Mouse (Mus musculus) liver, embryonic 12.5 days (tissue): ENCODE measurements around the gene Tanc1. TPM values are rescaled to one million over a fixed set of nuclear protein-coding genes. Genes with fewer than 3 reads are reported as not detected.

ENCODE experiments used
- ATAC-seq: fragments of 200-750 bp; cut with Nextera tagmentation; 2 replicates; pipeline ENCODE4 v1.8.0; 2017; ENCODE audit warnings: moderate number of reproducible peaks, mild to moderate bottlenecking, moderate library complexity
- H3K27ac ChIP-seq: fragments of 300-500 bp; sonication (generic); 2 replicates; pipeline ENCODE4 v1.5.1; 2016; ENCODE audit warnings: mild to moderate bottlenecking
- H3K27me3 ChIP-seq: fragments of 300-500 bp; sonication (generic); replicated peaks from 2 replicates; pipeline ENCODE4 v1.6.1; 2016; ENCODE audit warnings: mild to moderate bottlenecking, moderate library complexity
- H3K36me3 ChIP-seq: fragments of 300-500 bp; sonication (generic); 2 replicates; pipeline ENCODE4 v1.6.1; 2016; ENCODE audit warnings: mild to moderate bottlenecking, moderate library complexity
- H3K4me1 ChIP-seq: fragments of 300-500 bp; sonication (generic); 2 replicates; pipeline ENCODE4 v1.6.1; 2016
- H3K4me2 ChIP-seq: fragments of 300-500 bp; sonication (generic); 2 replicates; pipeline ENCODE4 v1.6.1; 2016; ENCODE audit warnings: mild to moderate bottlenecking, moderate library complexity
- H3K4me3 ChIP-seq: fragments of 300-500 bp; sonication (generic); 2 replicates; pipeline ENCODE4 v1.5.1; 2016; ENCODE audit warnings: mild to moderate bottlenecking, moderate library complexity
- H3K9ac ChIP-seq: fragments of 300-500 bp; sonication (generic); 2 replicates; pipeline ENCODE4 v1.6.1; 2016; ENCODE audit warnings: mild to moderate bottlenecking, moderate library complexity
- H3K9me3 ChIP-seq: fragments of 300-500 bp; sonication (generic); replicated peaks from 2 replicates; pipeline ENCODE4 v1.6.1; 2016; ENCODE audit warnings: mild to moderate bottlenecking, moderate library complexity
- WGBS: fragments of 180-500 bp; shearing (Covaris S2); methylation state at CpG from one replicate; pipeline ENCODE4 v1.1.7; 2016; ENCODE audit not compliant: insufficient replicate concordance; 5-methylcytosine and 5-hydroxymethylcytosine counted together
- polyA plus RNA-seq: library from polyadenylated mRNA; unstranded; fragments of >200 nt; fragmentation: Nextera tagmentation; extraction: Ambion mirVana; gene quantifications from 2 replicates; pipeline ENCODE4 v1.2.1, GENCODE M21; 2016

Gene Tanc1
- polyA plus RNA-seq, 1 experiment from 2014 or later = 6.8 TPM

GRCm38 (mm10) chr2:59818663-59819062 is 206.8 kb downstream of the Tanc1 start:
- H3K9ac ChIP-seq = no peak overlapping the region
- no peak; the same call in 1 of the 2 replicates for ATAC-seq
- WGBS = 91% methylated on average over 15 of the region's 15 CpGs
- H3K9me3 ChIP-seq = no peaks in the 10 kb centered on the region
- H3K27ac ChIP-seq = no peak overlapping the region
- H3K4me3 ChIP-seq = no peak overlapping the region
- H3K27me3 ChIP-seq = no peaks in the 10 kb centered on the region
- no peaks in the 10 kb centered on the region; the same call in 1 of the 2 replicates for H3K36me3 ChIP-seq
- no peaks in the 10 kb centered on the region for H3K4me1 ChIP-seq
- H3K4me2 ChIP-seq = no peak overlapping the region

GRCm38 (mm10) chr2:59819415-59819814 is 207.6 kb downstream of the Tanc1 start:
- no peaks in the 10 kb centered on the region for H3K4me1 ChIP-seq
- no peak for ATAC-seq
- H3K27me3 ChIP-seq = no peaks in the 10 kb centered on the region
- no peaks in the 10 kb centered on the region; the same call in 1 of the 2 replicates for H3K36me3 ChIP-seq
- H3K9me3 ChIP-seq = no peaks in the 10 kb centered on the region
- H3K4me2 ChIP-seq = no peak overlapping the region
- no peak overlapping the region for H3K9ac ChIP-seq
- WGBS = 75% methylated on average over 6 of the region's 6 CpGs
- H3K27ac ChIP-seq = no peak overlapping the region
- no peak overlapping the region for H3K4me3 ChIP-seq

GRCm38 (mm10) chr2:59820088-59820487 is 208.2 kb downstream of the Tanc1 start:
- Histone ChIP-seq H3K4me1 (no peaks in the 10 kb centered on the region), H3K4me2 (no peak overlapping the region), H3K27ac (no peak overlapping the region), H3K27me3 (no peaks in the 10 kb centered on the region), H3K9ac (no peak overlapping the region), H3K36me3 (no peaks in the 10 kb centered on the region; the same call in 1 of the 2 replicates), H3K9me3 (no peaks in the 10 kb centered on the region), H3K4me3 (no peak overlapping the region)
- no peak for ATAC-seq
- 82% methylated on average over 15 of the region's 15 CpGs for WGBS

- WGBS = 74% methylated on average over 2 of the region's 2 CpGs
- Histone ChIP-seq H3K4me2 (no peak overlapping the region), H3K27me3 (no peaks in the 10 kb centered on the region), H3K36me3 (no peaks in the 10 kb centered on the region), H3K27ac (no peak overlapping the region), H3K4me3 (no peak overlapping the region), H3K9me3 (no peaks in the 10 kb centered on the region), H3K4me1 (no peaks in the 10 kb centered on the region), H3K9ac (no peak overlapping the region)
- no peak for ATAC-seq
Measured at GRCm38 (mm10) chr2:59821044-59821443, 209.2 kb downstream of the Tanc1 start.

GRCm38 (mm10) chr2:59824289-59824688 is 212.4 kb downstream of the Tanc1 start:
- whole genome bisulfite sequencing = 67% methylated on average over 8 of the region's 8 CpGs
- Histone ChIP-seq H3K9me3 (no peaks in the 10 kb centered on the region), H3K27me3 (no peaks in the 10 kb centered on the region), H3K27ac (no peak overlapping the region), H3K4me3 (no peak overlapping the region), H3K4me2 (no peak overlapping the region), H3K36me3 (no peaks in the 10 kb centered on the region), H3K9ac (no peak overlapping the region), H3K4me1 (no peaks in the 10 kb centered on the region)
- ATAC-seq = no peak

GRCm38 (mm10) chr2:59825380-59825779 is 213.5 kb downstream of the Tanc1 start:
- no peak overlapping the region for H3K4me2 ChIP-seq
- 79% methylated on average over 4 of the region's 4 CpGs for whole genome bisulfite sequencing
- no peak for ATAC-seq
- no peaks in the 10 kb centered on the region for H3K9me3 ChIP-seq
- no peaks in the 10 kb centered on the region for H3K27me3 ChIP-seq
- peaks cover 3% of the 10 kb centered on the region; the same call in 1 of the 2 replicates for H3K4me1 ChIP-seq
- no peak overlapping the region for H3K4me3 ChIP-seq
- no peak overlapping the region for H3K27ac ChIP-seq
- no peak overlapping the region for H3K9ac ChIP-seq
- no peaks in the 10 kb centered on the region for H3K36me3 ChIP-seq

GRCm38 (mm10) chr2:59828103-59828655 is 216.3 kb downstream of the Tanc1 start:
- peaks cover 3% of the 10 kb centered on the region; the same call in 1 of the 2 replicates for H3K4me1 ChIP-seq

GRCm38 (mm10) chr2:59828777-59829508 is 217.1 kb downstream of the Tanc1 start:
- no peak overlapping the region for H3K4me3 ChIP-seq
- H3K9me3 ChIP-seq = no peaks in the 10 kb centered on the region
- 0 out of 2 replicates have a peak, but pooled peaks cover 4% of the 10 kb centered on the region for H3K36me3 ChIP-seq
- no peak overlapping the region for H3K9ac ChIP-seq
- H3K27ac ChIP-seq = no peak overlapping the region; the same call in 1 of the 2 replicates
- WGBS = 30% methylated on average over 14 of the region's 14 CpGs
- peaks cover 3% of the 10 kb centered on the region; the same call in 1 of the 2 replicates for H3K4me1 ChIP-seq
- ATAC-seq = no peak
- no peaks in the 10 kb centered on the region for H3K27me3 ChIP-seq
- no peak overlapping the region for H3K4me2 ChIP-seq

More at GRCm38 (mm10) chr2:59828103-59828655, 216.3 kb downstream of the Tanc1 start:
- H3K9me3 ChIP-seq = no peaks in the 10 kb centered on the region
- H3K9ac ChIP-seq = no peak overlapping the region
- H3K36me3 ChIP-seq = 0 out of 2 replicates have a peak, but pooled peaks cover 2% of the 10 kb centered on the region
- no peak for ATAC-seq
- no peaks in the 10 kb centered on the region for H3K27me3 ChIP-seq
- WGBS = 74% methylated on average over 11 of the region's 11 CpGs
- H3K4me2 ChIP-seq = no peak overlapping the region
- H3K27ac ChIP-seq = no peak overlapping the region
- no peak overlapping the region for H3K4me3 ChIP-seq

- H3K4me3 ChIP-seq = no peak overlapping the region
- no peak overlapping the region for H3K9ac ChIP-seq
- 0 out of 2 replicates have a peak, but pooled peaks cover 8% of the 10 kb centered on the region for H3K36me3 ChIP-seq
- WGBS = 74% methylated on average over 7 of the region's 7 CpGs
- ATAC-seq = 0 out of 2 replicates have a peak, but pooled peaks have one; percentile 4
- no peak overlapping the region for H3K4me2 ChIP-seq
- H3K9me3 ChIP-seq = no peaks in the 10 kb centered on the region
- no peak overlapping the region for H3K27ac ChIP-seq
- peaks cover 3% of the 10 kb centered on the region; the same call in 1 of the 2 replicates for H3K4me1 ChIP-seq
- no peaks in the 10 kb centered on the region for H3K27me3 ChIP-seq
Measured at GRCm38 (mm10) chr2:59829718-59830117, 217.9 kb downstream of the Tanc1 start.

- ATAC-seq = no peak
- Histone ChIP-seq H3K9ac (no peak overlapping the region), H3K27ac (no peak overlapping the region), H3K9me3 (no peaks in the 10 kb centered on the region), H3K4me1 (peaks cover 3% of the 10 kb centered on the region; the same call in 1 of the 2 replicates), H3K27me3 (no peaks in the 10 kb centered on the region), H3K4me3 (no peak overlapping the region), H3K4me2 (no peak overlapping the region), H3K36me3 (0 out of 2 replicates have a peak, but pooled peaks cover 8% of the 10 kb centered on the region)
- WGBS = 54% methylated on average over 9 of the region's 9 CpGs
Measured at GRCm38 (mm10) chr2:59830151-59830550, 218.3 kb downstream of the Tanc1 start.

- 0 out of 2 replicates have a peak, but pooled peaks cover 8% of the 10 kb centered on the region for H3K36me3 ChIP-seq
- peaks cover 3% of the 10 kb centered on the region; the same call in 1 of the 2 replicates for H3K4me1 ChIP-seq
- H3K4me2 ChIP-seq = no peak overlapping the region
- 80% methylated on average over 5 of the region's 5 CpGs for WGBS
- no peak overlapping the region for H3K9ac ChIP-seq
- H3K4me3 ChIP-seq = no peak overlapping the region
- no peaks in the 10 kb centered on the region for H3K9me3 ChIP-seq
- no peak overlapping the region for H3K27ac ChIP-seq
- ATAC-seq = 0 out of 2 replicates have a peak, but pooled peaks have one; percentile 10
- H3K27me3 ChIP-seq = no peaks in the 10 kb centered on the region
Measured at GRCm38 (mm10) chr2:59830940-59831339, 219.1 kb downstream of the Tanc1 start.

- Histone ChIP-seq H3K27me3 (no peaks in the 10 kb centered on the region), H3K36me3 (peaks cover 13% of the 10 kb centered on the region; the same call in 1 of the 2 replicates), H3K4me2 (no peak overlapping the region), H3K4me1 (peaks cover 3% of the 10 kb centered on the region; the same call in 1 of the 2 replicates), H3K4me3 (no peak overlapping the region), H3K9ac (no peak overlapping the region), H3K9me3 (no peaks in the 10 kb centered on the region), H3K27ac (no peak overlapping the region)
- no peak for ATAC-seq
- 81% methylated on average over 7 of the region's 7 CpGs for WGBS
Measured at GRCm38 (mm10) chr2:59831831-59832230, 220.0 kb downstream of the Tanc1 start.
